Mouse (Mus musculus) liver, embryonic 14.5 days (tissue): Measurements from ENCODE around the gene Gm10974. TPM values are rescaled to one million over a fixed set of nuclear protein-coding genes. Genes with fewer than 3 reads are reported as not detected.

ENCODE experiments used
- ATAC-seq: fragments of 200-750 bp; cut with Nextera tagmentation; 2 replicates; pipeline ENCODE4 v1.8.0; 2017; ENCODE audit warnings: moderate number of reproducible peaks, mild to moderate bottlenecking, moderate library complexity; ENCODE audit not compliant: insufficient read depth
- DNase-seq, 3 experiments: peaks; one replicate each; pipeline ENCODE4 v3.0.0-alpha.2; 2012 to 2013; ENCODE audit warnings: low read depth in 3 of 3, low spot score in 3 of 3
- H3K27ac ChIP-seq: fragments of 300-500 bp; sonication (generic); 2 replicates; pipeline ENCODE4 v1.5.1; 2014; ENCODE audit warnings: moderate library complexity, mild to moderate bottlenecking, control low read depth, inconsistent platforms
- H3K27me3 ChIP-seq: fragments of 300-500 bp; sonication (generic); 2 replicates; pipeline ENCODE4 v1.6.1; 2014; ENCODE audit warnings: mild to moderate bottlenecking, low read length, moderate library complexity; ENCODE audit not compliant: control insufficient read depth, insufficient read depth
- H3K36me3 ChIP-seq: fragments of 300-500 bp; sonication (generic); replicated peaks from 2 replicates; pipeline ENCODE4 v1.6.1; 2014; ENCODE audit warnings: low read depth; ENCODE audit not compliant: control insufficient read depth, insufficient read depth
- H3K4me1 ChIP-seq, 2 experiments: fragments of 200-500 bp in 1 of 2; fragments of 300-500 bp in 1 of 2; sonication (generic) in 1 of 2; replicated peaks; 2 replicates each; pipeline ENCODE4 v1.6.1; 2012 to 2014; ENCODE audit warnings: antibody characterized with exemption in 1 of 2, inconsistent platforms in 1 of 2, low read length in 1 of 2; ENCODE audit not compliant: control insufficient read depth in 2 of 2, insufficient read depth in 2 of 2
- H3K4me2 ChIP-seq: fragments of 300-500 bp; sonication (generic); 2 replicates; pipeline ENCODE4 v1.6.1; 2014; ENCODE audit warnings: low read depth, mild to moderate bottlenecking, control low read depth, moderate library complexity
- H3K4me3 ChIP-seq, 2 experiments: fragments of 200-500 bp in 1 of 2; fragments of 300-500 bp in 1 of 2; sonication (generic) in 1 of 2; 2 replicates each; pipeline ENCODE4 v1.5.1; 2012 to 2014; ENCODE audit warnings: low read depth in 2 of 2, low read length in 2 of 2, mild to moderate bottlenecking in 2 of 2, control low read depth in 1 of 2, inconsistent platforms in 1 of 2, moderate library complexity in 1 of 2; ENCODE audit not compliant: insufficient read depth in 1 of 2
- H3K9ac ChIP-seq: fragments of 300-500 bp; sonication (generic); replicated peaks from 2 replicates; pipeline ENCODE4 v1.6.1; 2014; ENCODE audit warnings: mild to moderate bottlenecking, control low read depth, moderate library complexity
- H3K9me3 ChIP-seq: fragments of 300-500 bp; sonication (generic); 2 replicates; pipeline ENCODE4 v1.6.1; 2016; ENCODE audit warnings: low read length, mixed read lengths; ENCODE audit not compliant: control insufficient read depth
- CTCF ChIP-seq: IDR thresholded peaks from 2 replicates; pipeline ENCODE4 v1.5.1; 2016; ENCODE audit warnings: antibody characterized with exemption, low read depth, control low read depth
- EP300 ChIP-seq: IDR thresholded peaks from 2 replicates; pipeline ENCODE4 v1.6.1; 2016; ENCODE audit warnings: antibody characterized with exemption, low read depth
- WGBS: fragments of 180-500 bp; shearing (Covaris S2); extraction: QIAGEN DNeasy Blood & Tissue Kit; methylation state at CpG from one replicate; pipeline ENCODE4 v1.1.7; 2014; ENCODE audit not compliant: insufficient replicate concordance; 5-methylcytosine and 5-hydroxymethylcytosine counted together
- microRNA-seq: library from miRNA; unstranded; fragments of <30 nt; microRNA quantifications from one replicate; pipeline ENCODE4, GENCODE M21; 2016
- polyA plus RNA-seq, 2 experiments: library from polyadenylated mRNA; depleted of rRNA in 1 of 2; stranded (reverse) in 1 of 2; unstranded in 1 of 2; fragments of >200 nt; fragmentation: Nextera tagmentation in 1 of 2; extraction: Ambion mirVana in 1 of 2; gene quantifications; 2 replicates each; pipeline versions ENCODE4 v1.2.1 to v1.2.3; 2012 to 2014

The Gm10974 gene
- polyA plus RNA-seq, 2 experiments: not detected

GRCm38 (mm10) chr7:66421903-66422302 lies 56.2 kb downstream of the Gm10974 start:
- DNase-seq (no peak), ATAC-seq (no peak)
- H3K9ac ChIP-seq: no peak overlapping the region
- no peaks in the 10 kb centered on the region for H3K4me1 ChIP-seq
- no peak overlapping the region for H3K4me2 ChIP-seq
- H3K36me3 ChIP-seq: no peaks in the 10 kb centered on the region
- H3K9me3 ChIP-seq: no peaks in the 10 kb centered on the region
- TF ChIP-seq CTCF: no peak
- no peak for TF ChIP-seq EP300
- H3K27ac ChIP-seq: no peak overlapping the region
- H3K27me3 ChIP-seq: peaks cover 23% of the 10 kb centered on the region
- 60% methylated on average over 8 of the region's 8 CpGs for WGBS
- H3K4me3 ChIP-seq: no peak overlapping the region

GRCm38 (mm10) chr7:66427053-66427436 lies 61.3 kb downstream of the Gm10974 start:
- WGBS: under 1% methylated on average over 23 of the region's 23 CpGs
- Histone ChIP-seq H3K27me3 (peaks cover 47% of the 10 kb centered on the region), H3K4me1 (no peaks in the 10 kb centered on the region), H3K9ac (no peak overlapping the region), H3K4me2 (peak overlapping the region; percentile 50), H3K9me3 (no peaks in the 10 kb centered on the region), H3K27ac (no peak overlapping the region), H3K4me3 (peak overlapping the region in 1 of 2 experiments; percentile 32; a peak in 3 of 4 replicates), H3K36me3 (no peaks in the 10 kb centered on the region)
- TF ChIP-seq CTCF (no peak), EP300 (no peak)
- no peak for DNase-seq
- ATAC-seq: no peak

GRCm38 (mm10) chr7:66427437-66428161 lies 61.9 kb downstream of the Gm10974 start, which contains the start of gene Aldh1a3:
TSS of gene Aldh1a3 (minus strand) at chr7:66427517.
- peaks cover 47% of the 10 kb centered on the region for H3K27me3 ChIP-seq
- 1% methylated on average over 55 of the region's 56 CpGs for WGBS
- DNase-seq: no peak

GRCm38 (mm10) chr7:66434453-66434935 lies 68.8 kb downstream of the Gm10974 start:
- no peak overlapping the region for H3K4me2 ChIP-seq
- WGBS: 41% methylated on average over 10 of the region's 10 CpGs
- no peak for ATAC-seq
- H3K4me3 ChIP-seq: no peak overlapping the region
- no peaks in the 10 kb centered on the region for H3K4me1 ChIP-seq
- no peaks in the 10 kb centered on the region; the same call in 1 of the 2 replicates for H3K27me3 ChIP-seq
- no peaks in the 10 kb centered on the region for H3K9me3 ChIP-seq
- no peak overlapping the region for H3K27ac ChIP-seq
- H3K36me3 ChIP-seq: no peaks in the 10 kb centered on the region
- peak; percentile 86 for TF ChIP-seq CTCF
- TF ChIP-seq EP300: no peak
- no peak overlapping the region for H3K9ac ChIP-seq
- no peak for DNase-seq

More at GRCm38 (mm10) chr7:66427437-66428161, 61.9 kb downstream of the Gm10974 start, which contains the start of gene Aldh1a3:
- Histone ChIP-seq H3K4me1 (no peaks in the 10 kb centered on the region), H3K9me3 (no peaks in the 10 kb centered on the region), H3K36me3 (no peaks in the 10 kb centered on the region), H3K27ac (no peak within 1 kb of the TSS), H3K9ac (no peak within 1 kb of the TSS), H3K4me3 (peak within 1 kb of the TSS in 1 of 2 experiments; percentile 32; a peak in 3 of 4 replicates), H3K4me2 (peak within 1 kb of the TSS; percentile 50)
- TF ChIP-seq CTCF (no peak), EP300 (no peak)
- no peak for ATAC-seq

Small RNAs within 50 kb of the gene (microRNA-seq; reads per million reads assigned to microRNA genes)
- not detected for gene Mir7057

Other genes with a start within 250 kb of the Gm10974 start
- gene Lrrk1, start 22.4 kb downstream of the Gm10974 start, polyA plus RNA-seq (2012; rRNA removed): 3.1 and 3.3 TPM in 2 replicates
- 2.3 and 3.0 TPM in 2 replicates for gene Lrrk1, start 22.4 kb downstream of the Gm10974 start, polyA plus RNA-seq (2014; fragmentation: Nextera tagmentation; extraction: Ambion mirVana)
- 0.18 and 0.25 TPM in 2 replicates for gene Aldh1a3, start 61.6 kb downstream of the Gm10974 start, polyA plus RNA-seq (2012; rRNA removed)
- gene Aldh1a3, start 61.6 kb downstream of the Gm10974 start, polyA plus RNA-seq (2014; fragmentation: Nextera tagmentation; extraction: Ambion mirVana): 0.68 and 0.88 TPM in 2 replicates